Mouse (Mus musculus): ENCODE results near the gene Cacnb3. TPM values are rescaled to one million over a fixed set of nuclear protein-coding genes. Genes with fewer than 3 reads are reported as not detected.

The Cacnb3 gene
- polyA plus RNA-seq, 1 experiment from 2014 or later: 0.84 TPM

DNA sequence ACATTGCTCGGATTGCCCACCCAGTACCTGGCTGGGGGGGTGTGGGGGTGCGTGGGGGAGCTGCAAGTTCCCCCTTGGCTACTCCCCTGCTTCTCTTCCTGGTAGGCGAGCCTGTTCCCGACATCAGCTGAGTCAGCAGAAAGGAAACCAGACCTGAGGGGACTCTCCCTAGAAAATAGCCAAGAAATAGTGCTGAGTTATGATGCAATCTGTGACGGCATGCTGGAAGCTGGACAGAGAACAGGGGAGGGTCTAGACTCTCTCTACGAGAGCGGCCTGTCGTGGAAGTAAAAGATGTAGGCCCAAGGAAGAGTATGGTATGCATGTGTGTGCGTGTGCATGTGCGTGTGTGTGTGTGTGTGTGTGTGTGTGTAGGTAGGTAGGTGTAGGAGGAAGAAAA is 52.5 kb downstream of the Cacnb3 start:
- no peaks in the 10 kb centered on the region for H3K4me1 ChIP-seq (ENCODE audit: control insufficient read depth, low read depth, low read length)
- WGBS (ENCODE audit: insufficient replicate concordance): 44% methylated on average over 10 of the region's 10 CpGs
- peak; percentile 24; the same call in 1 of the 2 replicates for ATAC-seq (ENCODE audit: low read depth)
- no peak overlapping the region for H3K9ac ChIP-seq (ENCODE audit: low read depth, low read length)
- H3K27me3 ChIP-seq (ENCODE audit: control insufficient read depth, insufficient read depth, low read depth, low read length): peaks cover 5% of the 10 kb centered on the region
- no peak overlapping the region for H3K27ac ChIP-seq (ENCODE audit: low read length)
- no peak overlapping the region for H3K4me3 ChIP-seq (ENCODE audit: low read depth, low read length)
- H3K36me3 ChIP-seq (ENCODE audit: control insufficient read depth, insufficient read depth): no peaks in the 10 kb centered on the region
- H3K4me2 ChIP-seq (ENCODE audit: low read depth, low read length): no peak overlapping the region
- H3K9me3 ChIP-seq (replicated peaks; ENCODE audit: control insufficient read depth, low read length): no peaks in the 10 kb centered on the region

DNA sequence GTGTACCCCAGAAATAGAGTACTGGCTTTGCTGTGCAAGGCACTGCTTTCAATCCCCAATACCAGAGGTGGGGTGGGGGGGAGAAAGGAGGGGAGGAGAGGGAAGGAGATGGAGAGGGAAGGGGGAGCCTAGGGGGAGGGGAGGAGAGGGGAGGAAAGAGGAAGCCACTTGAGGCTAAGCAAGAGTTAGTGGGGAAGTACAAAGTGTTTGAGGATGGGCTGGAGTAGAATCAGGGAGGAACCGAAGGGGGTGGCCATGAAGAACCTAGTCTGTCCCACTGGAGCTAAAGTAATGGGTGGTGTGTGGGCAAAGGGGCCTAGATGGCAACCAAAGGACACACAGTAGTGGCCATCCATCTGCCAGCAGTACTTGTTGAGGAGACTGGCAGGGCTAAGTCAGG is 53.1 kb downstream of the Cacnb3 start:
- no peak for ATAC-seq (ENCODE audit: low read depth)
- no peaks in the 10 kb centered on the region for H3K4me1 ChIP-seq (ENCODE audit: control insufficient read depth, low read depth, low read length)
- no peaks in the 10 kb centered on the region for H3K9me3 ChIP-seq (replicated peaks; ENCODE audit: control insufficient read depth, low read length)
- no peak overlapping the region for H3K4me3 ChIP-seq (ENCODE audit: low read depth, low read length)
- H3K9ac ChIP-seq (ENCODE audit: low read depth, low read length): no peak overlapping the region
- no peak overlapping the region for H3K4me2 ChIP-seq (ENCODE audit: low read depth, low read length)
- 43% methylated on average over 1 of the region's 1 CpGs for WGBS (ENCODE audit: insufficient replicate concordance)
- H3K27ac ChIP-seq (ENCODE audit: low read length): peak overlapping the region; percentile 25; the same call in 1 of the 2 replicates
- H3K27me3 ChIP-seq (ENCODE audit: control insufficient read depth, insufficient read depth, low read depth, low read length): peaks cover 3% of the 10 kb centered on the region
- no peaks in the 10 kb centered on the region for H3K36me3 ChIP-seq (ENCODE audit: control insufficient read depth, insufficient read depth)

DNA sequence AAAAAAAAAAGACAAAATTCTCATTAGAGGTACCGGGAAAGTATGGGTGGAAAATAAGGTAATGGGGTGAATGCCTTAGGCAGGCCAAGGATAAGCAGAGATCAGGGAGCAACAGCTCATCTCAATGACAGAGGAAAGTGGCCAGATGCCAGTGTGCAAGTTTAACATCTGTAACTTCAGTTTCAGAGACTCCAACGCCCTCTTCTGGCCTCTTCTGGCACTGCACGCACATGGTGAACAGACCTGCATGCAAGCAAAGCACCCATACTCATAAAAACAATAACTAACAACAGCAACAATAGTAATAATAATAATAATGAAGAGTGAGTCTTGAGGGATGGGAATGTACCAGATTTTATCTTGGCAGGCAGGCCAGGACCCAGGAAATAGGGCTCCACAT is 55.3 kb downstream of the Cacnb3 start:
- WGBS (ENCODE audit: insufficient replicate concordance): 61% methylated on average over 3 of the region's 3 CpGs
- Histone ChIP-seq H3K36me3 (ENCODE audit: control insufficient read depth, insufficient read depth) (no peaks in the 10 kb centered on the region), H3K27me3 (ENCODE audit: control insufficient read depth, insufficient read depth, low read depth, low read length) (no peaks in the 10 kb centered on the region; the same call in 1 of the 2 replicates), H3K4me3 (ENCODE audit: low read depth, low read length) (no peak overlapping the region), H3K4me2 (ENCODE audit: low read depth, low read length) (no peak overlapping the region), H3K4me1 (ENCODE audit: control insufficient read depth, low read depth, low read length) (no peaks in the 10 kb centered on the region), H3K27ac (ENCODE audit: low read length) (no peak overlapping the region), H3K9me3 (replicated peaks; ENCODE audit: control insufficient read depth, low read length) (no peaks in the 10 kb centered on the region), H3K9ac (ENCODE audit: low read depth, low read length) (no peak overlapping the region)
- no peak for ATAC-seq (ENCODE audit: low read depth)

DNA sequence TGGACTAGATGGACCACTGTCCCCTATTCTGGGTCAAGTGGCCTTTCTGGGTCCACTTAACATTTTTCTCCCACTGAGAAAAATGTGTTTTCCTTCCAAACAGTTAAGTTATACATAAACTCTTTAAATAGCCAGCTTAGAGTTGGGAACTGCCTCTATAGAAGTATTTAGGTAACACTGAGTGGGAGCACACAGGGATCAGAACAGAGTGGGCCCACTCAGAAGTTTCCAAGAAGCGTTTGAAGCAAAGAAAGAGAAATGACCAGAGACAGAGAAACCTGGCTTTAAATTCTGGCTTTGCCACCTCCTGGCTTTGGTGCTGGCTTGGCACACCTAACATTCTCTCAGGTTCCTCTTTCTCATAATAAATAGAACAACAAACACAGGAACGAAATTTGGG is 59.0 kb downstream of the Cacnb3 start:
- H3K4me3 ChIP-seq (ENCODE audit: low read depth, low read length): no peak overlapping the region
- H3K9me3 ChIP-seq (replicated peaks; ENCODE audit: control insufficient read depth, low read length): no peaks in the 10 kb centered on the region
- H3K9ac ChIP-seq (ENCODE audit: low read depth, low read length): no peak overlapping the region
- H3K4me1 ChIP-seq (ENCODE audit: control insufficient read depth, low read depth, low read length): no peaks in the 10 kb centered on the region
- no peak overlapping the region for H3K27ac ChIP-seq (ENCODE audit: low read length)
- H3K4me2 ChIP-seq (ENCODE audit: low read depth, low read length): no peak overlapping the region
- H3K27me3 ChIP-seq (ENCODE audit: control insufficient read depth, insufficient read depth, low read depth, low read length): no peaks in the 10 kb centered on the region
- no peak for ATAC-seq (ENCODE audit: low read depth)
- WGBS (ENCODE audit: insufficient replicate concordance): 48% methylated on average over 2 of the region's 2 CpGs
- no peaks in the 10 kb centered on the region for H3K36me3 ChIP-seq (ENCODE audit: control insufficient read depth, insufficient read depth)

DNA sequence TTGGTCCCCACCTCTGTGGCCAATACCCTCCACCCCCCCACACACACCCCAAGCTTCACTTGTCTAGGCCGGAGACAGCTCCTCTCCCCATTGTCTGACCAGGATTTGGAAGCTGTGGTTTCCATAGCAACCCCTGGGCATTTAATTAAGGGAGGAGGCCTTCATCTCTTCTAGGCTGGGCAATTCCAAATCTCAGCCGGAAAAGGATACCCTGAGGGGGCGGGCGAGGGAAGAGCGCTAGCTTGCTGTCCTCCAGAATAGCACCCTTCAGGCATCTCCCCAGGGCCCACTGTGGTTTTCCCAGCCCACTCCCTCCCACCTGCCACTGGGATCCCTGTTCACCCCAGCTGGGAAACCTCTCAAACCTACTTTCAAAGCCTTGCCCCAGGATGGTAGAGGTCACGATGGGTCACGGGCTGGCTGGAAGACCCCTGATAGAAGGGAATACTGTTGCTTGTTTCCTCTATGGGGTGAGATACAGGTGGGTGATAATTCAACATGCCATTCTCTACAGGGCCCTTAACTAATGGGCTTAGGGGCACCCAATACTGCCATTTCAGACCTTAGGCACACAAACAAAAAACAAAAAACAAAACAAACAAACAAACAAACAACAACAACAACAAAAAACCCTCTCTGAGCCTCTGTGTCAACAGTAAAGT is 61.0 kb downstream of the Cacnb3 start:
- Histone ChIP-seq H3K9ac (ENCODE audit: low read depth, low read length) (no peak overlapping the region), H3K4me1 (ENCODE audit: control insufficient read depth, low read depth, low read length) (no peaks in the 10 kb centered on the region), H3K27ac (ENCODE audit: low read length) (no peak overlapping the region), H3K9me3 (replicated peaks; ENCODE audit: control insufficient read depth, low read length) (no peaks in the 10 kb centered on the region), H3K36me3 (ENCODE audit: control insufficient read depth, insufficient read depth) (no peaks in the 10 kb centered on the region), H3K27me3 (ENCODE audit: control insufficient read depth, insufficient read depth, low read depth, low read length) (no peaks in the 10 kb centered on the region), H3K4me3 (ENCODE audit: low read depth, low read length) (no peak overlapping the region), H3K4me2 (ENCODE audit: low read depth, low read length) (no peak overlapping the region)
- WGBS (ENCODE audit: insufficient replicate concordance): 73% methylated on average over 7 of the region's 7 CpGs
- ATAC-seq (ENCODE audit: low read depth): no peak

DNA sequence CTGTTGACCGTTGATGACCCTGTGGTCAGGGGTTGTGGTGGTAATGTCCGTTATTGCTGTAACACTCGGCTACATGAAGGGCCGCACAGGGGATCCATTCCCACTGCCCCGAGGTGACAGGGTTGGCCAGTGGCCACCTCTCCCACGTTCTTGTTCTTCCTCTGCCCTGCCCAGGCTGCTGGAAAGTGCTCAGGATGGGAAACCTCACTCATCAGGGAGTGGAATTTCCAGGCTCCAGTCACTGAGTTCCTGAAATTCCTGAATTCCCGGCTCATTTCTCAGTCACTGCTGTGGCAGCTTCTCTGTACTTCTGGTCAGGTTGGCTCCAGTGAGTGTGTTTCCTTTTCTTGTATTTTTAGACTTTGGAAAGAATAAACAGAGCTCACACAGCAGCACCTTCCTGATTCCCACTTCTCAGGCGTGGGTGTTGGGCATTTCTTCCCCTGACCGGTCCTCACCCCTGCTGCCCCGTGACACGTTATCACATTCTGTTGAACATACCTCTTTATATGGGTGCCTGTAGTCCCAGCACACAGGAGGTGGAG is 61.6 kb downstream of the Cacnb3 start:
- Histone ChIP-seq H3K9me3 (replicated peaks; ENCODE audit: control insufficient read depth, low read length) (no peaks in the 10 kb centered on the region), H3K9ac (ENCODE audit: low read depth, low read length) (no peak overlapping the region), H3K27ac (ENCODE audit: low read length) (no peak overlapping the region), H3K4me3 (ENCODE audit: low read depth, low read length) (no peak overlapping the region), H3K36me3 (ENCODE audit: control insufficient read depth, insufficient read depth) (no peaks in the 10 kb centered on the region), H3K27me3 (ENCODE audit: control insufficient read depth, insufficient read depth, low read depth, low read length) (no peaks in the 10 kb centered on the region), H3K4me1 (ENCODE audit: control insufficient read depth, low read depth, low read length) (no peaks in the 10 kb centered on the region), H3K4me2 (ENCODE audit: low read depth, low read length) (no peak overlapping the region)
- 33% methylated on average over 11 of the region's 11 CpGs for WGBS (ENCODE audit: insufficient replicate concordance)
- ATAC-seq (ENCODE audit: low read depth): no peak

Other genes starting within 250 kb of the Cacnb3 start
- gene Olfr283, start 249.9 kb upstream of the Cacnb3 start, polyA plus RNA-seq (2015; fragmentation: Nextera tagmentation; extraction: Ambion mirVana): not detected in 2 replicates
- not detected in 2 replicates for gene Olfr282, start 199.6 kb upstream of the Cacnb3 start, polyA plus RNA-seq (2015; fragmentation: Nextera tagmentation; extraction: Ambion mirVana)
- gene Olfr281, start 178.3 kb upstream of the Cacnb3 start, polyA plus RNA-seq (2015; fragmentation: Nextera tagmentation; extraction: Ambion mirVana): not detected in 2 replicates
- gene OR5BS1P, start 160.9 kb upstream of the Cacnb3 start, polyA plus RNA-seq (2015; fragmentation: Nextera tagmentation; extraction: Ambion mirVana): not detected in 2 replicates
- gene Lalba, start 148.1 kb upstream of the Cacnb3 start, polyA plus RNA-seq (2015; fragmentation: Nextera tagmentation; extraction: Ambion mirVana): not detected in 2 replicates
- gene Olfr279, start 138.4 kb upstream of the Cacnb3 start, polyA plus RNA-seq (2015; fragmentation: Nextera tagmentation; extraction: Ambion mirVana): not detected in 2 replicates
- 28.3 and 28.5 TPM in 2 replicates for gene Kansl2, start 96.6 kb upstream of the Cacnb3 start, polyA plus RNA-seq (2015; fragmentation: Nextera tagmentation; extraction: Ambion mirVana)
- gene Ccnt1, start 59.9 kb upstream of the Cacnb3 start, polyA plus RNA-seq (2015; fragmentation: Nextera tagmentation; extraction: Ambion mirVana): 24.3 and 25.9 TPM in 2 replicates
- gene 4930415O20Rik, start 59.8 kb upstream of the Cacnb3 start, polyA plus RNA-seq (2015; fragmentation: Nextera tagmentation; extraction: Ambion mirVana): not detected in 2 replicates
- 6.1 and 8.3 TPM in 2 replicates for gene Adcy6, start 20.8 kb upstream of the Cacnb3 start, polyA plus RNA-seq (2015; fragmentation: Nextera tagmentation; extraction: Ambion mirVana)
- 9.0 and 10.0 TPM in 2 replicates for gene Ddx23, start 32.1 kb downstream of the Cacnb3 start, polyA plus RNA-seq (2015; fragmentation: Nextera tagmentation; extraction: Ambion mirVana)
- 0.78 and 1.1 TPM in 2 replicates for gene Rnd1, start 46.6 kb downstream of the Cacnb3 start, polyA plus RNA-seq (2015; fragmentation: Nextera tagmentation; extraction: Ambion mirVana)
- not detected in 2 replicates for gene Ccdc65, start 77.4 kb downstream of the Cacnb3 start, polyA plus RNA-seq (2015; fragmentation: Nextera tagmentation; extraction: Ambion mirVana)
- 172 and 182 TPM in 2 replicates for gene Fkbp11, start 97.4 kb downstream of the Cacnb3 start, polyA plus RNA-seq (2015; fragmentation: Nextera tagmentation; extraction: Ambion mirVana)
- gene Arf3, start 132.4 kb downstream of the Cacnb3 start, polyA plus RNA-seq (2015; fragmentation: Nextera tagmentation; extraction: Ambion mirVana): 10.5 and 12.0 TPM in 2 replicates
- gene Wnt10b, start 147.3 kb downstream of the Cacnb3 start, polyA plus RNA-seq (2015; fragmentation: Nextera tagmentation; extraction: Ambion mirVana): not detected in 2 replicates
- not detected in 2 replicates for gene Wnt1, start 159.0 kb downstream of the Cacnb3 start, polyA plus RNA-seq (2015; fragmentation: Nextera tagmentation; extraction: Ambion mirVana)
- gene Ddn, start 178.7 kb downstream of the Cacnb3 start, polyA plus RNA-seq (2015; fragmentation: Nextera tagmentation; extraction: Ambion mirVana): not detected in 2 replicates
- 86.8 and 90.6 TPM in 2 replicates for gene Prkag1, start 200.7 kb downstream of the Cacnb3 start, polyA plus RNA-seq (2015; fragmentation: Nextera tagmentation; extraction: Ambion mirVana)
- gene Kmt2d, start 240.4 kb downstream of the Cacnb3 start, polyA plus RNA-seq (2015; fragmentation: Nextera tagmentation; extraction: Ambion mirVana): 3.9 and 4.0 TPM in 2 replicates